Mouse (Mus musculus) E14TG2a.4 (cell line): ENCODE measurements around the gene Spats1.

Experiments
- CTCF ChIP-seq: conservative IDR thresholded peaks from 2 replicates; pipeline ENCODE4 v1.5.1; 2014; ENCODE audit warnings: low read length
- NANOG ChIP-seq: IDR thresholded peaks from 2 replicates; pipeline ENCODE4 v1.6.1; 2014; ENCODE audit warnings: borderline replicate concordance, low read length, mixed read lengths
- POU5F1 ChIP-seq: IDR thresholded peaks from 2 replicates; pipeline ENCODE4 v1.6.1; 2014; ENCODE audit warnings: low read length, borderline replicate concordance

- TF ChIP-seq CTCF (no peak), NANOG (no peak), POU5F1 (no peak)
These were observed 4.5 kb downstream of the Spats1 start for GRCm38 (mm10) chr17:45470726-45471125.
